Mouse (Mus musculus) lung, embryonic 16.5 days (tissue): ENCODE data around the gene Ipo8. TPM values are rescaled to one million over a fixed set of nuclear protein-coding genes. Genes with fewer than 3 reads are reported as not detected.

Experiments used
- ATAC-seq: fragments of 200-750 bp; cut with Nextera tagmentation; 2 replicates; pipeline ENCODE4 v1.8.0; 2017; ENCODE audit warnings: low read depth, mild to moderate bottlenecking, moderate library complexity
- H3K27ac ChIP-seq: fragments of 300-500 bp; sonication (generic); 2 replicates; pipeline ENCODE4 v1.5.1; 2014; ENCODE audit warnings: mild to moderate bottlenecking, control low read depth, low read length
- H3K27me3 ChIP-seq: fragments of 300-500 bp; sonication (generic); 2 replicates; pipeline ENCODE4 v1.6.1; 2014; ENCODE audit warnings: low read depth, low read length, mixed read lengths; ENCODE audit not compliant: control insufficient read depth, insufficient read depth
- H3K36me3 ChIP-seq: fragments of 300-500 bp; sonication (generic); 2 replicates; pipeline ENCODE4 v1.6.1; 2014; ENCODE audit warnings: low read length; ENCODE audit not compliant: control insufficient read depth, insufficient read depth
- H3K4me1 ChIP-seq: fragments of 300-500 bp; sonication (generic); replicated peaks from 2 replicates; pipeline ENCODE4 v1.6.1; 2014; ENCODE audit warnings: low read length, mixed read lengths; ENCODE audit not compliant: control insufficient read depth, insufficient read depth
- H3K4me2 ChIP-seq: fragments of 300-500 bp; sonication (generic); 2 replicates; pipeline ENCODE4 v1.6.1; 2014; ENCODE audit warnings: low read depth, low read length, control low read depth
- H3K4me3 ChIP-seq: fragments of 300-500 bp; sonication (generic); 2 replicates; pipeline ENCODE4 v1.5.1; 2014; ENCODE audit warnings: mild to moderate bottlenecking, low read length, control low read depth
- H3K9ac ChIP-seq: fragments of 300-500 bp; sonication (generic); 2 replicates; pipeline ENCODE4 v1.6.1; 2014; ENCODE audit warnings: low read length, control low read depth
- H3K9me3 ChIP-seq: fragments of 300-500 bp; sonication (generic); 2 replicates; pipeline ENCODE4 v1.6.1; 2016; ENCODE audit warnings: low read length; ENCODE audit not compliant: control insufficient read depth
- WGBS: fragments of 180-500 bp; shearing (Covaris S2); extraction: QIAGEN DNeasy Blood & Tissue Kit; methylation state at CpG from one replicate; pipeline ENCODE4 v1.1.7; 2014; 5-methylcytosine and 5-hydroxymethylcytosine counted together
- polyA plus RNA-seq: library from polyadenylated mRNA; unstranded; fragments of >200 nt; fragmentation: Nextera tagmentation; extraction: Ambion mirVana; gene quantifications from 2 replicates; pipeline ENCODE4 v1.2.1, GENCODE M21; 2015

Ipo8 gene
- polyA plus RNA-seq = 22.4 and 23.1 TPM in 2 replicates

- H3K9ac ChIP-seq = peak within 1 kb of the TSS; percentile 84
- H3K4me3 ChIP-seq = peak within 1 kb of the TSS; percentile 95
- peaks cover 5% of the 10 kb centered on the region; the same call in 1 of the 2 replicates for H3K4me1 ChIP-seq
- H3K4me2 ChIP-seq = peak within 1 kb of the TSS; percentile 92
- peak; percentile 99 for ATAC-seq
- H3K9me3 ChIP-seq = no peaks in the 10 kb centered on the region
- no peaks in the 10 kb centered on the region for H3K36me3 ChIP-seq
- H3K27ac ChIP-seq = peak within 1 kb of the TSS; percentile 77
- WGBS = under 1% methylated on average over 47 of the region's 47 CpGs
- no peaks in the 10 kb centered on the region for H3K27me3 ChIP-seq
Measured at GRCm38 (mm10) chr6:148830748-148831727, at the start of gene Ipo8. TSS of gene Ipo8 (minus strand) at chr6:148831467.

GRCm38 (mm10) chr6:148873911-148874310, 42.6 kb upstream of the Ipo8 start:
- Histone ChIP-seq H3K9me3 (no peaks in the 10 kb centered on the region), H3K4me3 (no peak overlapping the region), H3K4me2 (no peak overlapping the region), H3K27me3 (no peaks in the 10 kb centered on the region), H3K36me3 (no peaks in the 10 kb centered on the region), H3K4me1 (no peaks in the 10 kb centered on the region), H3K9ac (no peak overlapping the region), H3K27ac (no peak overlapping the region)
- WGBS = 83% methylated on average over 1 of the region's 1 CpGs
- ATAC-seq = no peak

- Histone ChIP-seq H3K9ac (no peak overlapping the region), H3K36me3 (no peaks in the 10 kb centered on the region), H3K4me1 (no peaks in the 10 kb centered on the region), H3K4me2 (no peak overlapping the region), H3K9me3 (no peaks in the 10 kb centered on the region), H3K27ac (no peak overlapping the region), H3K27me3 (no peaks in the 10 kb centered on the region), H3K4me3 (no peak overlapping the region)
- no peak for ATAC-seq
Measured at GRCm38 (mm10) chr6:148845629-148846028, 14.4 kb upstream of the Ipo8 start.

- Histone ChIP-seq H3K36me3 (no peaks in the 10 kb centered on the region), H3K4me2 (no peak overlapping the region), H3K4me3 (no peak overlapping the region), H3K27me3 (no peaks in the 10 kb centered on the region), H3K4me1 (no peaks in the 10 kb centered on the region), H3K27ac (no peak overlapping the region), H3K9me3 (no peaks in the 10 kb centered on the region), H3K9ac (no peak overlapping the region)
- ATAC-seq = no peak
- 83% methylated on average over 1 of the region's 1 CpGs for WGBS
Measured at GRCm38 (mm10) chr6:148841760-148842159, 10.5 kb upstream of the Ipo8 start.

- H3K4me1 ChIP-seq = no peaks in the 10 kb centered on the region
- H3K27ac ChIP-seq = no peak overlapping the region
- no peaks in the 10 kb centered on the region for H3K27me3 ChIP-seq
- H3K4me2 ChIP-seq = no peak overlapping the region
- no peaks in the 10 kb centered on the region for H3K36me3 ChIP-seq
- no peak overlapping the region for H3K9ac ChIP-seq
- no peak for ATAC-seq
- no peaks in the 10 kb centered on the region for H3K9me3 ChIP-seq
- no peak overlapping the region for H3K4me3 ChIP-seq
Measured at GRCm38 (mm10) chr6:148838460-148838859, 7.2 kb upstream of the Ipo8 start.

GRCm38 (mm10) chr6:148831728-148832121, 458 bp upstream of the Ipo8 start:
- 19% methylated on average over 3 of the region's 3 CpGs for WGBS
- H3K4me3 ChIP-seq = peak overlapping the region; percentile 95
- H3K4me1 ChIP-seq = peaks cover 5% of the 10 kb centered on the region; the same call in 1 of the 2 replicates
- peak overlapping the region; percentile 58 for H3K4me2 ChIP-seq
- ATAC-seq = no peak; the same call in 1 of the 2 replicates
- no peak overlapping the region; the same call in 1 of the 2 replicates for H3K27ac ChIP-seq
- H3K36me3 ChIP-seq = no peaks in the 10 kb centered on the region
- H3K27me3 ChIP-seq = no peaks in the 10 kb centered on the region
- H3K9ac ChIP-seq = peak overlapping the region; percentile 54
- no peaks in the 10 kb centered on the region for H3K9me3 ChIP-seq

GRCm38 (mm10) chr6:148830355-148830747, 916 bp downstream of the Ipo8 start:
- Histone ChIP-seq H3K27ac (peak overlapping the region; percentile 77; the same call in 1 of the 2 replicates), H3K4me2 (peak overlapping the region; percentile 92), H3K36me3 (no peaks in the 10 kb centered on the region), H3K4me3 (peak overlapping the region; percentile 95), H3K9ac (peak overlapping the region; percentile 84), H3K4me1 (peaks cover 5% of the 10 kb centered on the region; the same call in 1 of the 2 replicates), H3K9me3 (no peaks in the 10 kb centered on the region), H3K27me3 (no peaks in the 10 kb centered on the region)
- ATAC-seq = no peak
- WGBS = 4% methylated on average over 3 of the region's 3 CpGs

GRCm38 (mm10) chr6:148826119-148826518, 5.1 kb downstream of the Ipo8 start:
- WGBS = 80% methylated on average over 4 of the region's 4 CpGs
- Histone ChIP-seq H3K4me3 (no peak overlapping the region), H3K9me3 (no peaks in the 10 kb centered on the region), H3K4me1 (peaks cover 5% of the 10 kb centered on the region; the same call in 1 of the 2 replicates), H3K27ac (no peak overlapping the region), H3K36me3 (peaks cover 4% of the 10 kb centered on the region; the same call in 1 of the 2 replicates), H3K27me3 (no peaks in the 10 kb centered on the region), H3K9ac (no peak overlapping the region), H3K4me2 (no peak overlapping the region)
- ATAC-seq = no peak

- Histone ChIP-seq H3K4me3 (no peak overlapping the region), H3K9ac (no peak overlapping the region), H3K27me3 (no peaks in the 10 kb centered on the region), H3K36me3 (peaks cover 17% of the 10 kb centered on the region), H3K4me1 (no peaks in the 10 kb centered on the region), H3K9me3 (no peaks in the 10 kb centered on the region), H3K27ac (no peak overlapping the region), H3K4me2 (no peak overlapping the region)
- peak; percentile 80 for ATAC-seq
- 64% methylated on average over 4 of the region's 4 CpGs for WGBS
Measured at GRCm38 (mm10) chr6:148818624-148819343, 12.5 kb downstream of the Ipo8 start.
